Mouse (Mus musculus): Measurements from ENCODE around the gene Gramd4.

Gene Gramd4

DNA sequence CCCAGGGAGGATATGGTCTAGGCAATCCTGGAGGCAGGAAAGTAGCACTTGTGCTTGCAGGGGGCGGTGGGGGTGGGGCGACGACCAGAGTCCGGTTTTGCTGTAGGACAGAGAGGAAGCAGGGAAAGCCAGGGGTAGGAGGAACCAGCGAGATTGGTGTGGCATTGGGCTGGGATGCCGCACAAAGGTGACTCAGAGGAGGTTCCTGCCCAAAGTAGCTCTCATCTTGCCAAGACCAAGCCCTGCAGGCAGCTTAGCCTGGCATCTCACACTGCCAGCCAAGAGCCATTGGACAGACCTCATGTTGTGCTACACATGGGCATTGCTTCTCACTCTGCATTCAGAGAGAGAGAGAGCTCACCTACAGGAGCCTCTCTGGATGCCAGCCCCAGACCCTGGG lies at the start of gene Gramd4:
Gene Gramd4 (plus strand): TSS at position 283 of the 400 bp plus-strand sequence.
- in situ Hi-C loops (cut with MboI; ENCODE audit: low sequenced_read_pairs): loop anchor here (5.0 kb wide), 1 partner anchor 70 kb away; no protein-coding TSS in a partner anchor

DNA sequence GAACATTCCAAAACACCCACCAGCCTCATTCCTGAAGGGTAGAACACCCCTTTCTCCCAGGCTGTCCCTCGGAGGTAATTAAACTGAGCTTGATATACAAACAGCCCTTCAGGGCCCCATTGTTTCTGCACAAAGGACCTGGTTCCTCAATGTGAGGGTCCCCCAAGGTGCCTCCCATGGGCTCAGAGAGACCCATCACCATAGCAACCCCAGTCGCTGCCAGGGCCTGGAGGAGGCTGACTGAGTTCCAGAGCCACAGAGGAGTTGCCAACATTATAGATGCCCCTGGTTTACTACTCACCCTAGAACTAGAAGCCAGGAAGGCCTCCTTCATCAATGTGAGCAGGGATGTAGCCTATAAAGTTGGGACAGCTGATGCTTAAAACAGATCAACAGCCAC lies 44.4 kb upstream of the Gramd4 start:
- in situ Hi-C loops (cut with MboI; ENCODE audit: low sequenced_read_pairs): no loop called here

DNA sequence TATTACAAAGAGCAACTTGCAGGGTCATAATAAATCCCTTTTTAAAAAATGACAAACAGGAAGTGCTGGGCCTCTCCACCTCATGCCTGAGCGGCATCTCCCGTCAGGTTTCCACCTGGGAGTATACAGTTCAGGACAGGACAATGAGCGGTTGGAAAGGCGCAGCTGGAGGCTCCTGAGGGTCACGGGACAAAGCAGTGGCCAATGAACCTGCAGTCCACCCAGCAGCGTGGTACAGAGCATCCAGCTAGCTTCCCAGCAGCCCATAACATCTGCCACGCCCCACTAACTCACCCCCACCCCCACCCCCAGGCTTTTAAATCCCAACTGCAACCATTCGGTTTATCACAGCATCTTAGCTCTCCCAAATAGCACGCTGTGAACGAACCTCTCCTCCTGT lies 43.8 kb upstream of the Gramd4 start:
- in situ Hi-C loops (cut with MboI; ENCODE audit: low sequenced_read_pairs): no loop called here

DNA sequence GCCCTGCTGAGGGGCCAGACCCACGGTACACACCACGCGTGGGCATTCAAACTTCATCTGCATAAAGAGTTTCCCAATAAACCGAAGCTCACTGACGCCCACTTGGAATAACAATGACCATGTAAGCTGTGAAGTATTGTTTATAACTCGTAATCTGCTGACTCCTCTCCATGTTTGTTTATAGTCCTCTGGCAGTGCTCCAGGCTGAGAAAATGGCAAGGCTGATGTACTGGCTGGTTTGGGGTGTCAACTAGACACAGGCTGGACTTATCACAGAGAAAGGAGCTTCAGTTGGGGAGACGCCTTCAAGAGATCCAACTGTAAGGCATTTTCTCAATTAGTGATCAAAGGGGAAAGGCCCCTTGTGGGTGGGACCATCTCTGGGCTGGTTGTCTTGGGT lies 42.5 kb upstream of the Gramd4 start:
- in situ Hi-C loops (cut with MboI; ENCODE audit: low sequenced_read_pairs): no loop called here

DNA sequence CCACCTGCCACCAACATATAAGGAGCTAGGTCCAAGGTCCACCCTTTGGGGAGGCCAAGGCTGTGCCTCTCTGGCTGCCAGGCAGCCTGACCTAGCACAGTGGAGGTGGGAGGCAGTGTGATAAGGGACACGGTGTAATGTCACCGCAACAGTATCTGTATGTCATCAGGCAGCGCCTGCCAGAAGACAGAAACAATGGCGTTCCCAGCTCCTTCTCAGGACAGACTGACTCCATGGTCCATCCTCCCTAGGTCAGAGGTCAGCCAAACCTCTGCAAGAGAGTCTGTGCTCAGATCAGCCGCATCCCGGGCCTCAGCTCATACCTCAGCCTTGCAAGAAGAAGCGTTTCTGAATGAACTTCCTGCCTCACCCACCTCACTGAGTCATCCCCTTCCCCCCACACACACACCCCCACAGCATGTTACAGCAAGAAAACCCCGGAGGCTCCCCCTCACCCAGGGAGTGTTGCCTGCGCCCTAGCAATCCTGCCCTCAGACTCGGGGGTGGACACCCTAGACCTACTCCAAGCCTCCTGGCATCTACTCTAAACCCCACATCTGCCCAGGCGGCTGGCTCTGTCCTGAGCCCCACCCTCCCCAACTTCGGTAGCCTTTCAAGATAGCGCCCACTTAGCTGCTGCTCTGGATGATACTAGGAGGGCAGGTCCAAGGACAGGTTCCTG lies 41.5 kb upstream of the Gramd4 start:
- in situ Hi-C loops (cut with MboI; ENCODE audit: low sequenced_read_pairs): no loop called here

DNA sequence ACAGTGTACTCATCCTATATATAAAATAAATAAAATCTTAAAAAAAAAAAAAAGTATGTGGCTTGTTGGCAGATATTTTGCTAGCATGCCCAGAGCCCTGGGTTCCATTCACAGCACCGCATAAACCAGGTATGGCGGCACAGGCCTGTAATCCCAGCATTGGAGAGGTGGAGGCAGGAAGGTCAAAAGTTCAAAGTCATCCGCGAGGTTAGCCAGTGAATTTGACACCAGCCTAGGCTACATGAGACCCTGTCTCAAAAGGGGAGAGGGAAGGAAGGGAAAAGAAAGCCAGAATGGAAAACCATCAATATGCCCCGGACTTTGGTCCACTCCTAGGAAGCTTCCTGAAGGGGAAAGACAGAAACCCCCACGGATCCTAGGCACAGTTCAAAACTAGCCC lies 40.2 kb upstream of the Gramd4 start:
- in situ Hi-C loops (cut with MboI; ENCODE audit: low sequenced_read_pairs): no loop called here

DNA sequence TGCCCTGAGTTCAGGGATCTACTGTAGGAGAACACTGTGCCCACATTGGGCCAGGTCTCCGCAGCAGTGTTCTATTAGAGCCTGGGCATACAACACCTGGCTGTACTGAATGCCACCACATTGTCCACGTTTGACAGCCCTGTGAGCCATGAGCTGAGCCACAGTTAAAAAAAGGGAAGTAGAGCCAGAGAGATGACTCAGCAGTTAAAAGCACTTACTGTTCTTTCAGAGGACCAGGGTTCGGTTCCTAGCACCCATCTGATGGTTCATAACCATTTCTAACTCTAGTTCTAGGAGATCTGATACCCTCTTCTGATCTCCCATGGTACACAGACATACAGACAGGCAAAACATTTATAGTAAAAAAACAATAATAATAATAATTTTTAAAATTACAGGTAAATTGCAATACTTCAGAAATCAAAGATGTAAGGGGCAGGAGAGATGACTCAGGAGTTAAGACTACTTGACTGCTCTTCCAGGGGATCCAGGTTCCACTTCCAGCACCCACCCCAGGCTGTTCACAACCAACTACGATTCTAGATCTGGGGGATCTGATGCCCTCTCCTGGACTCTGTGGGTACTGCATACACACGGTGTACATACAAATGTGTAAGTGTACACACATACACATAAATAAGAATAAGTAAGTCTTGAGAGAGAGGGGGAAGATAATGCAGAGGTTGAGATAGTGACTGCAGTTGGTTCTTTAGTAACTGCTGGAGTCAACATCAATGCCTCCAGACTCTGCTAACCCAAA lies 38.6 kb upstream of the Gramd4 start:
- in situ Hi-C loops (cut with MboI; ENCODE audit: low sequenced_read_pairs): no loop called here

DNA sequence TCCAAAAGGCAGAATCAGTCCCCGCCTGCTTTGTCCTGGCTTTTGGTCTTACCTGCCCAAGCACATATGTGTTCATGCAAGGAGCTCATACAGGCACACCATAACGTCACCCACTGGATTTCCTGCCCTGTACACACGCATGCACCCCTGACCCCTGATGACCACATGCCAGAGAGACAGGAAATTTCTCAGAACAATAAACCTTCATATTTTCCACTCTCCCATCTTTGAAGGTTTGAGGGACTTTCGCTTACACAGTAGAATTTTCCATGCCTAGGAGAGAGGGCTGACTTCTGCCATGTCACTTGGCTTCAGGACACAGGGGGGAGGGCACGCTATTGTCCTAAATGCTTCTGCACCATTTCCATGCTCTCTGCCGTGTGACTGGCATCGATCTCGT lies 37.5 kb upstream of the Gramd4 start:
- in situ Hi-C loops (cut with MboI; ENCODE audit: low sequenced_read_pairs): no loop called here

DNA sequence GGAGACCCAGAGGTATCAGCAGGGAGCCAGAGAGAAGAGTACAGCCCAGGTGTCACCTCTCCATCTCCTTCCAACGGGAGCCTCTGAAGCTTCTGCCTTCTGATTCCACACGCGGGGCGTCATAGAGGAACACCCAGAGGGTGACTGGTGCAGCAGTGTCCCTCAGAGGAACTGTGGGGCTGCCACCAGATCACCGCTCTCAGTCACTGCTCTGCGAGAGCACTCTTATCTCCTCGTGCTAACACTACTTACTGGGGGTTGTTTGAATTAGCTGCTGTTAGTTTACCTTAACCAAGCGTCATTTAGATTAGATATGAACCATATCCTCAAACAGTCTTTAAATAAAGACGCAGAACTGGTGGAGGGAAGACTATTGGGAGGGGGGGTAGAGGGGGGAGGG lies 36.2 kb upstream of the Gramd4 start:
- in situ Hi-C loops (cut with MboI; ENCODE audit: low sequenced_read_pairs): no loop called here

DNA sequence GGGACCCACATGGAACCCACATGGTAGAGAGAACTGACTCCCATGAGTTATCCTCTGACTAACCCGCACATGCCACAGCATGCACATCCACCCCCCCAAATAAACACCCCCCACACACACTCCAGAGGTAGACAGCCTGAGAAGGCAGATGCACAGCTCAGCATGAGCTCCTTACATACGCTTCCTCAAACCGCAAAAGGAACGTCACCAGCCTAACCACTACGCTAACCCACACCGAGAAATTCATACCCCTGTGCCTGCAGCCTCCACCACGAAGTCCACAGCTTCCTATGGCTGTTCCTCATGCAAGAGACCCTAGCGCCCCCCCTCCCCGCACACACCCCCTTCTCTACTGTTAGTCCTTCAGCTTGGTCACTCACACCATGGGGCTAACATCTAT lies 35.5 kb upstream of the Gramd4 start:
- in situ Hi-C loops (cut with MboI; ENCODE audit: low sequenced_read_pairs): no loop called here

DNA sequence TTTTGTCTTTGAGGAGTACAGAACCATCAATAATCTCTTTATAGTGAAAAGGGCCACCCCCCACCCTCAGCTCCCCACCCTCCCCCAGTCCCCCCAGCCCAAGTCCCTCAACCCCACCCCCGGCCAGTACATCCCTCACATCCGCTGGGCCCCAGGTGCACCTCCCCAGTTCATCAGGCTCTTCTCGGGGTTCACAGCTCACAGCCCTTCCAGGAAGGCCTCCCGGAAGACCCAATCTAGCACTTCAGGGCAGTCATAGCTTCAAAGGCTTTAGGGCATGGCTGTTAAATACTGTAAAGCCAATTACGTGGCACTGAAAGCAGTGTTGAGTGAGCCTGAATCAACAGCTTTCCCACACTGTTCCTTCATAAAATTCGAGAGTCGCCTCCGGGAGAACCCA lies 29.6 kb upstream of the Gramd4 start:
- in situ Hi-C loops (cut with MboI; ENCODE audit: low sequenced_read_pairs): no loop called here

DNA sequence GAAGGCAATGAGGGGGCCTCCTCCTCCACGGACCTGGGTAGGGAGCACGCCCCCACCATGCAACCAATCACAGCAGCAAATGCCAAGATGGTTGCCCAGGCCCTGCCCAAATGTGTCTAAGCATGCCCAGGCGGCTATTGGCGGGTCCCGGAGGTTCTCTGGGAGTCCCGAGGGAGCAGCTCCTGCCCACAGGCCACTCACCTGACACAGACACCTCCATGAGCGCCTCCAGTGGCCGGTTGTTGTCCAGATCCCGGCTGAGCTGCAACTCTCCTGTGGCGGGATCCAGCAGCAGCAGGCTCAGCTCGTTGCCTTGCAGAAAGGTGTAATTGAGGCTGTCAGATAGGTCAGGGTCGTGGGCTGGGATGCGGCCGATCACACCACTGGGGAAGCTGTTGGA lies 27.5 kb upstream of the Gramd4 start:
- in situ Hi-C loops (cut with MboI; ENCODE audit: low sequenced_read_pairs): no loop called here

DNA sequence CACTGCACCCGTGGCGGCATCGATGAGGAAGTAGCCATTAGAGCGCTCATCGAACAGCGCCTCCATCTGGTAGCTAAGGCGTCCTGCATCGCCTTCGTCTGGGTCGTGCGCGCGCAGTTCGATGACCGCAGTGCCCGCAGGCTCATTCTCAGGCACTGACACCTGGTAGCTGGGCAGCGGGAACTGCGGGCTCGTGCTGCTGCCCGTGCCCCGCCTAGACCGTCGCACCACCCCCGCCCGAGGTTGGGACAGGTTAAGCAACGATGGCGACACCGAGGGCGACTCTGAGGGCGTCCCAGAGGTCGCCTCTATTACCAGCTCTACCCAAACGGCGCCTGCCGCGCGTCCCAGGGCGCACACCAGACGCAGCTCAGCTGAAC lies 24.7 kb upstream of the Gramd4 start:
- in situ Hi-C loops (cut with MboI; ENCODE audit: low sequenced_read_pairs): no loop called here

DNA sequence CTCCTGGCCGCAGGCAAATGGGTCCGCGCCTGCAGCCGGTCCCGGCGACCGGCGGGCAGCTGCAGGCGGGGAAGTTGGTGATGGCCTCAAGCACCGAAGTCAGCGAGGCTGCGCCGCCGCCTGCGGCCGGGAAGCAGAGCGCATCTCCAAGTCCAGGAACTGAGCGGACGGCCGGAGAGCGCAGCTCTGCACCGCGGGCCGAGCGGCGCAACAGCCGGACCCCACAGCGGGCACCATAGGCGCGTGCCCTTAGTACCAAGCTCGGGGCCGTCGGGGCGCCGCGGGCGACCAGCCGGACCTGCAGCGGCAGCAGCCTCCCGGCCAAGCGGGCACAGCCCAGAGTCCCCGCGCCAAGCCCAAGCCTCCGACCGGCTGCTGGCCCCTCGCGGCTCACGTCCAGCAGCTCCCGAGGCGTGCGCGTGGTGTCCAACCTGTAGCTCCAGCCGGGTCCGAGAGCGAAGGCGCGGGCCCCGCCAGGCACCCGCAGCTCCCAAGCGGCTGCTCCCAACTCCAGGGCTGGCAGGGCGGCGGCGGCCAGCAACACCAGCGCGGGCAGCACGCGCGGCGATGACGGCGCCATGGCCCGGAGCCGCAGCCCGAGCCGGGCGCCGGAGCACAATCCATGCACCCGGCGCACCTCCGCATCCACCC lies 24.2 kb upstream of the Gramd4 start, which contains the start of gene Celsr1:
Gene Celsr1 (minus strand): TSS at position 587 of the 651 bp plus-strand sequence.
- in situ Hi-C loops (cut with MboI; ENCODE audit: low sequenced_read_pairs): no loop called here

DNA sequence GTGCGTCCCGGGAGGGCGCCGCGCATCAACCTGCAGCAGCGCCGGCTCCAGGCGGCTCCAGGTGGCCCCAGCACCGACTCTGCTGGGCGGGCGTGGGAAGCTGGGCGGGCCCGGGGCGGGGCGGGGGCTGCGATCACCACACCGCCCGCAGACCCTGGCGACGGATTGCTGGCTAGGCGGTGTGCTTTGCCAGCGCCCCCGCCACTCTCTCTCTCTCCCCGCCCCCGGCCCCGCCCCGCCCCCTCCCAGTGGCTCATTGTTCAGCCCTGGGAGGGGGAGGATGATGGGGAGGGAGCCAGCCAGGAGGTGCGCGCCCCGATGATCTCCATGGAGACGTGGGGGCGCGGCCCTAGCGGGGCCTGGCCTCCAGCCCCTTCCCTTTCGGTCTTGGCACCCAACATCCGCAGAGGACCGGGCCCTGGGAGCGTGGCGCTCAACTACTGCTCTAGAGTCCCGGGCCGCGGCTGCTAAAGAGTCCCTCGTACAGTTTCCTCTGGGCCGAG lies 23.4 kb upstream of the Gramd4 start:
- in situ Hi-C loops (cut with MboI; ENCODE audit: low sequenced_read_pairs): no loop called here

DNA sequence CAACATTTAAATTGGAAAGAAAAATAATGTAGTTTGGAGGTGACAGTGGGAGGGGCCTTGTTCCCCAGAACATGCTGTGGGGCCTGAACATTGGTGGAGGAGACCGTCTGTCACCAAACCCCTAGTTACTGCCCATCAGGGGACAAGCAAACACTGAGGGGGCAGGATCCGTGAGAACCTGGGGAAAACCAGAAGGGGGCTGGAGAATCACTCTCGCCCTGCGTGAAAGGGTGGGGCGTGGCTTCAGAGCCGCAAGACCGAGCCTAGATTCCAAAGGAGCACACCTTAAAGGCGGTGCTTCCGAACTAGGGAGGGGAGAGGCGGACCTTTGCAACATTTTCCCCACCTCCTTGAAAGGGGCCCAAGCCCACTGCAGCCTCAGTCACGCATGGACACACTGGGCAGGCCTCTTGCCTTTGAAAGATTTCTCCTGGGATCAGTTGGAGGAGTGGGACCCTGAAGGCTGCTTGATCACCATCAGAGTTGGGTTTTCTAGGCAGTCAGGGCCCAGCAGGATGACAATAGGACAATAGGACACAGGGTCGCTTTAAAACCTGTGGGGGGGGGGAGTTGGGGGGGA lies 22.6 kb upstream of the Gramd4 start:
- in situ Hi-C loops (cut with MboI; ENCODE audit: low sequenced_read_pairs): loop anchor here (5.0 kb wide), 1 partner anchor 123 kb away; no protein-coding TSS in a partner anchor

DNA sequence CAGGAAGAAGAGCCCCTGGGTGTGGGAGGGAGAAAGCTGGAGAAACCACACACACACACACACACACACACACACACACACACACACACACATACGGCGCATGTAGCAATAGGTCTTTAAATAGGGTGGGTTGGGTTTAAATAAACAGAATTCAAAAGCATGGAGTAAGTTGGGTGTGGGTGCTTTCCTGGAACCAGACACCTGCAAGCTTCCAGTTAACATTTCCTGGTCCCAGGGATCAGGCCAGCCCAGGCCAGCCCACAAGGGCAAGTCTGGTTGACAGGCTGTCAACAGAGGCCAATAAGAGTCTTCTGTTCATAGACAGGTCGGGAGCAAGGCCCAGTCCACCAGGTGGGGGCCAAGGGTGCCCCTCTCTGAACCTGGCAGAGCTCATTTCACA lies 21.6 kb upstream of the Gramd4 start:
- in situ Hi-C loops (cut with MboI; ENCODE audit: low sequenced_read_pairs): loop anchor here (5.0 kb wide), 1 partner anchor 124 kb away; no protein-coding TSS in a partner anchor

DNA sequence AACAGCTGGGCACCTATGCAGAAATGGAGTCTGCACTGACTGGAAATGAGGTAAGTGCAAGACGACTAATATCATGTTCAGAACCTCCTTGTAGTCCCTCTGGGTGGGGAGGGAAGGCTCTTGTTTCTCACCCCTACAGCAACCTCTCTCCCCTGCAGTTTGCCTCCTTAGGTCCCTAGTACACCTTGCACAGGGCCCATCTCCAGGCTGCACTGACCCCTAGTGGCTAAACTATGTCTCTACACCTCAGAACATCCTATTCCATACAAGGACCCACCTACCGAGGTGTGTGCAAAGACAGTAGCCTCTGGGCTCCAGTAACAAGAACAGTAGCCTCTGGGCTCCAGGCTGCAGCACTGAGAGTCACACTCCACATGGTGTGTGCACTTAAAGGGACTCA lies 18.7 kb upstream of the Gramd4 start:
- in situ Hi-C loops (cut with MboI; ENCODE audit: low sequenced_read_pairs): loop anchor here (5.0 kb wide), 1 partner anchor 127 kb away; no protein-coding TSS in a partner anchor

DNA sequence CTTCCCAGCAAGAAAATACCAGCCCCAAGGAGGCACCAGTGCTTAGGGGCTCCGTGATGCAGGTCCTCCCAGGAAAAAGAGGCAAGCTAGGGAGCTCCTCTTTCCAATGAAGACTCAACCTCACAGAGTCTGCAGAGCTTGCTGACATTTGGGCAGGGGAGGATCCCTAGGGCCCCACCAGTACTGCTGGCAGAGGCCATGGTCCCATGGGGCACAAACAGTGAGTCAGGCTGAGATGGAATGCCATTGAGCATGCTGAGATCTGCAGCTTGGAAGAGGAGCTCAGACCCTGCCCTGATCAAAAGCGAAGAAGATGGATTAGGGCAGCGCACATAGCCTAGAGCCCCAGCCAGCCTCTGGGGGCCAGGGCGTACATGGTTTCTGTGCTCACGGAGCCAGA lies 16.1 kb upstream of the Gramd4 start:
- in situ Hi-C loops (cut with MboI; ENCODE audit: low sequenced_read_pairs): no loop called here

DNA sequence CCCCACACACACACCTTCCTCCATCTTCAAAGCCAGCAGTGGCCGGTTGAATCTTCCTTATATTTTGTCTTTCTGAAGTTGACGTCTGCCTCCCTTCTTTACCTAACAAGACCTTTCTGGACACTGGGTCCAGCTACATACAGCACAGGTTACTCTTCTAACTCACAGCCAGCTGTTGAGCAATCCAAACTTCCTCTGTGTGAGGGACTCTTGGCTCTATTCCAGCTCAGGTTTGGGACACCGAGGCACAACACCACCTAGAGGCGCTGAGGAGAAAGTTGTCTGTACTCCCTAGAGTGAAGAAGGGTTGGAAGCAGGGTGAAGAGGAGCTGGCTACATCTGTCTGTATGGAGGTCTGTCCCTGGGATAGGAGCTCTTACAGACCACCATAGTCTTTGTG lies 15.1 kb upstream of the Gramd4 start:
- in situ Hi-C loops (cut with MboI; ENCODE audit: low sequenced_read_pairs): no loop called here

DNA sequence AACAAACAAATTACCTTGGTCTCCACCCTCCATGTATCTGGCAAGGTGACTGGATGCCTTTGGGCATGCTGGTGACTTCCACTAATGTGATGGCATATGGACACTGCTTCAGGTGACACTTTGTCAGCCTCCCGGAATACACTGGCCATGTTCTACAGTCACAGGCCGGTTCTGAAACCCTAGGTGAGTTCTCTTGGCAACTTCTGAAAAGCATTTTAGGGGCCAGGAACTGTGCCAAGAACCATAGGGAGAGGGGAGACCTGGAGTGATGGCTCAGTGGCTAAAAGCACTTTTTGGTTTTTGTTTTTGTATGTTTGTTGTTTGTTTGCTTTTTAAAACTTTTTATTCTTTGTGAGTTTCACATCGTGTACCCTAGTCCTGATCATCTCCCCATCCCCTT lies 8.0 kb upstream of the Gramd4 start:
- in situ Hi-C loops (cut with MboI; ENCODE audit: low sequenced_read_pairs): no loop called here

Data from CH12F3 (cell line).